Mouse (Mus musculus) forebrain, postnatal 0 days (tissue): ENCODE data around the gene Smim17. TPM values are rescaled to one million over a fixed set of nuclear protein-coding genes. Genes with fewer than 3 reads are reported as not detected.

Source experiments
- ATAC-seq: fragments of 200-750 bp; cut with Nextera tagmentation; 2 replicates; pipeline ENCODE4 v1.8.0; 2017; ENCODE audit warnings: mild to moderate bottlenecking, moderate library complexity
- DNase-seq: peaks from one replicate; pipeline ENCODE4 v3.0.0-alpha.2; 2015
- H3K27ac ChIP-seq: fragments of 300-500 bp; sonication (generic); 2 replicates; pipeline ENCODE4 v1.5.1; 2014; ENCODE audit warnings: low read depth, mild to moderate bottlenecking, antibody characterized with exemption, low read length, moderate library complexity, mixed read lengths
- H3K27me3 ChIP-seq: fragments of 300-500 bp; sonication (generic); 2 replicates; pipeline ENCODE4 v1.6.1; 2014; ENCODE audit warnings: mild to moderate bottlenecking, low read length, mixed read lengths; ENCODE audit not compliant: insufficient read depth
- H3K36me3 ChIP-seq: fragments of 300-500 bp; sonication (generic); 2 replicates; pipeline ENCODE4 v1.6.1; 2014; ENCODE audit warnings: mild to moderate bottlenecking, moderate library complexity; ENCODE audit not compliant: insufficient read depth
- H3K4me1 ChIP-seq: fragments of 300-500 bp; sonication (generic); 2 replicates; pipeline ENCODE4 v1.6.1; 2014; ENCODE audit warnings: antibody characterized with exemption; ENCODE audit not compliant: insufficient read depth
- H3K4me2 ChIP-seq: fragments of 300-500 bp; sonication (generic); 2 replicates; pipeline ENCODE4 v1.6.1; 2014; ENCODE audit warnings: low read depth, mild to moderate bottlenecking, moderate library complexity
- H3K4me3 ChIP-seq: fragments of 300-500 bp; sonication (generic); 2 replicates; pipeline ENCODE4 v1.5.1; 2014; ENCODE audit warnings: low read depth, low read length, mixed read lengths
- H3K9ac ChIP-seq: fragments of 300-500 bp; sonication (generic); 2 replicates; pipeline ENCODE4 v1.6.1; 2014; ENCODE audit warnings: mild to moderate bottlenecking
- H3K9me3 ChIP-seq: fragments of 300-500 bp; sonication (generic); 2 replicates; pipeline ENCODE4 v1.6.1; 2016; ENCODE audit warnings: low read length
- CTCF ChIP-seq: sonication (generic); IDR thresholded peaks from 2 replicates; pipeline ENCODE4 v1.5.1; 2016; ENCODE audit warnings: antibody characterized with exemption, control low read depth, low read depth
- WGBS: fragments of 180-500 bp; shearing (Covaris S2); extraction: QIAGEN DNeasy Blood & Tissue Kit; methylation state at CpG from one replicate; pipeline ENCODE4 v1.1.7; 2014; 5-methylcytosine and 5-hydroxymethylcytosine counted together
- polyA plus RNA-seq: library from polyadenylated mRNA; unstranded; fragments of >200 nt; fragmentation: Nextera tagmentation; extraction: Ambion mirVana; gene quantifications from 2 replicates; pipeline ENCODE4 v1.2.1, GENCODE M21; 2015
- total RNA-seq: library from RNA; depleted of rRNA; stranded (reverse); fragments of >200 nt; gene quantifications from 2 replicates; pipeline ENCODE4 v1.2.3, GENCODE M21; 2014; rRNA removed

Gene Smim17
- total RNA-seq = 15.4 and 17.5 TPM in 2 replicates
- polyA plus RNA-seq = 3.7 and 3.9 TPM in 2 replicates

GRCm38 (mm10) chr7:6397996-6398975 lies at the start of gene Smim17:
Gene Smim17 (plus strand): TSS chr7:6398715.
- Histone ChIP-seq H3K27me3 (no peaks in the 10 kb centered on the region), H3K36me3 (peaks cover 20% of the 10 kb centered on the region), H3K27ac (peak within 1 kb of the TSS; percentile 30), H3K9me3 (no peaks in the 10 kb centered on the region), H3K9ac (peak within 1 kb of the TSS; percentile 55), H3K4me3 (peak within 1 kb of the TSS; percentile 49), H3K4me2 (peak within 1 kb of the TSS; percentile 63), H3K4me1 (peaks cover 3% of the 10 kb centered on the region; the same call in 1 of the 2 replicates)
- DNase-seq = peak; percentile 75
- TF ChIP-seq CTCF = no peak
- ATAC-seq = peak; percentile 94
- WGBS = 26% methylated on average over 25 of the region's 25 CpGs

GRCm38 (mm10) chr7:6358121-6358520 lies 40.4 kb upstream of the Smim17 start:
- Histone ChIP-seq H3K9me3 (no peaks in the 10 kb centered on the region), H3K4me3 (no peak overlapping the region), H3K9ac (no peak overlapping the region), H3K27me3 (no peaks in the 10 kb centered on the region), H3K27ac (no peak overlapping the region), H3K36me3 (peaks cover 27% of the 10 kb centered on the region), H3K4me2 (no peak overlapping the region), H3K4me1 (no peaks in the 10 kb centered on the region)
- DNase-seq (no peak), ATAC-seq (no peak)
- WGBS = 65% methylated on average over 2 of the region's 2 CpGs
- no peak for TF ChIP-seq CTCF

DNA sequence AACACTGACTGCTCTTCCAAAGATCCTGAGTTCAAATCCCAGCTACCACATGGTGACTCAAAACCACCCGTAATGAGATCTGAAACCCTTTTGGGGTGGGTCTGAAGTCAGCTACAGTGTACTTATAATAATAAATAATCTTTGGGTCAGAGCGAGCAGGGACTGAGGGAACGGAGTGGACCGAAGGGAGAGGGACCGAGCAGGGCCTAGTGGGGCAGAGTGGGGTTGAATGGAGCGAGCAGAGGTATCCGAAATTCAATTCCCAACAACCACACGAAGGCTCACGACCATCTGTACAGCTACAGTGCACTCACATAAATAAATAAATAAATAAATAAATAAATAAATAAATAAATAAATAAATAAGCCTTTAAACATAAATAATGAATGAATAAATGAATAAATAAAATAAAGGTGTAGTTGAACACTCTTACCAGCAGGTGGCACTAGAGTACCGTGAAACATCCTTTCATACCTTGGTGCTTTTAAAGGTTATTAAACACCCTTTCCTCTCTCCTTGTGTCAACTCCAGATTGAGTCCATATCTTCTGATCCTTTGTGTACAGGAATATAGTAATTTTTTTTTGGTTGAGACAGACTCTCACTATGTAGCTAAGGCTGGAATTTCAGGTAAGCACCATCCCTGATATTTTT lies 39.5 kb upstream of the Smim17 start:
- H3K4me1 ChIP-seq = peaks cover 4% of the 10 kb centered on the region; the same call in 1 of the 2 replicates
- H3K27me3 ChIP-seq = no peaks in the 10 kb centered on the region
- no peak for ATAC-seq
- no peaks in the 10 kb centered on the region for H3K9me3 ChIP-seq
- H3K9ac ChIP-seq = no peak overlapping the region
- H3K4me3 ChIP-seq = no peak overlapping the region
- no peak overlapping the region for H3K4me2 ChIP-seq
- H3K27ac ChIP-seq = no peak overlapping the region
- DNase-seq = peak; percentile 93
- H3K36me3 ChIP-seq = peaks cover 18% of the 10 kb centered on the region
- TF ChIP-seq CTCF = peak; percentile 75
- 53% methylated on average over 10 of the region's 10 CpGs for WGBS

- Histone ChIP-seq H3K9me3 (no peaks in the 10 kb centered on the region), H3K4me3 (no peak overlapping the region), H3K36me3 (0 out of 2 replicates have a peak, but pooled peaks cover 10% of the 10 kb centered on the region), H3K4me1 (peaks cover 4% of the 10 kb centered on the region; the same call in 1 of the 2 replicates), H3K27me3 (no peaks in the 10 kb centered on the region), H3K4me2 (no peak overlapping the region), H3K27ac (no peak overlapping the region), H3K9ac (no peak overlapping the region)
- DNase-seq (no peak), ATAC-seq (no peak)
- whole genome bisulfite sequencing = 15% methylated on average over 9 of the region's 9 CpGs
- TF ChIP-seq CTCF = no peak
Observed at GRCm38 (mm10) chr7:6360477-6361060, 37.9 kb upstream of the Smim17 start.

DNA sequence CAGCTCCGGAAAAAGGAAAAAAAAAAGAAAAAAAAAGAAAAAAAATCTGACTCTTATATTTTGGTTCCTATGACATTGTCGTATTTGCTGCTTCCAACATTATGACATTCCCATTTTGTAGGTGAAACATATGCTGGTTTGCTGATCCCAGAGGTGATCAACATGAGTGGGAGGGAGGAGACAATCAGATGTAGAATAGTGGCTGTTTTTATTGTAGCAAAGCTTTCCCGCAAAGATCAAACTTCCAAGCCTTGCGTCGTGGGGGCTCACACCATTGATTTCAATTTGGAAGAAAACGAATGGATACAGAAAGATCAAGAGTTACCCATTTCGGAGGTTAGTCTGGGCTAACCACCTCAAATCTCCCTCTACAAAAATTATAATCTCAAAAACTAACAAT lies 36.8 kb upstream of the Smim17 start:
- Histone ChIP-seq H3K9me3 (no peaks in the 10 kb centered on the region), H3K4me2 (peak overlapping the region; percentile 61), H3K36me3 (0 out of 2 replicates have a peak, but pooled peaks cover 5% of the 10 kb centered on the region), H3K9ac (peak overlapping the region; percentile 74), H3K4me3 (peak overlapping the region; percentile 51), H3K27me3 (no peaks in the 10 kb centered on the region), H3K27ac (peak overlapping the region; percentile 96), H3K4me1 (peaks cover 4% of the 10 kb centered on the region; the same call in 1 of the 2 replicates)
- no peak for TF ChIP-seq CTCF
- ATAC-seq (no peak), DNase-seq (no peak)
- 20% methylated on average over 7 of the region's 7 CpGs for WGBS

- DNase-seq (peak; percentile 99), ATAC-seq (peak; percentile 90)
- no peak for TF ChIP-seq CTCF
- Histone ChIP-seq H3K9me3 (no peaks in the 10 kb centered on the region), H3K9ac (peak overlapping the region; percentile 74), H3K4me1 (peaks cover 4% of the 10 kb centered on the region; the same call in 1 of the 2 replicates), H3K36me3 (0 out of 2 replicates have a peak, but pooled peaks cover 3% of the 10 kb centered on the region), H3K4me3 (peak overlapping the region; percentile 51), H3K4me2 (peak overlapping the region; percentile 61), H3K27me3 (no peaks in the 10 kb centered on the region), H3K27ac (peak overlapping the region; percentile 96)
- WGBS = 2% methylated on average over 38 of the region's 38 CpGs
Observed at GRCm38 (mm10) chr7:6362268-6363046, 36.1 kb upstream of the Smim17 start.
